Mouse (Mus musculus) CH12.LX (cell line): Measurements from ENCODE around the gene Dhx32. TPM values are rescaled to one million over a fixed set of nuclear protein-coding genes. Genes with fewer than 3 reads are reported as not detected.

Experiments
- DNase-seq: peaks from one replicate; pipeline ENCODE4 v3.0.0-alpha.2; 2013; ENCODE audit errors: extremely low read depth
- H3K27ac ChIP-seq: 2 replicates; pipeline ENCODE4 v1.5.1; 2012; ENCODE audit warnings: low read depth, mild to moderate bottlenecking, control low read depth, moderate library complexity; ENCODE audit not compliant: insufficient read depth
- H3K27me3 ChIP-seq: replicated peaks from 2 replicates; pipeline ENCODE3; 2012; ENCODE audit warnings: inconsistent platforms
- H3K36me3 ChIP-seq, 2 experiments: replicated peaks in 1 of 2; 2 replicates each; pipeline versions ENCODE3 to v1.6.1; 2012; ENCODE audit warnings: inconsistent platforms in 1 of 2, low read length in 1 of 2, mild to moderate bottlenecking in 1 of 2, mixed read lengths in 1 of 2, moderate library complexity in 1 of 2; ENCODE audit not compliant: control insufficient read depth in 1 of 2, insufficient read depth in 1 of 2
- H3K4me1 ChIP-seq, 2 experiments: 2 replicates each; pipeline ENCODE4 v1.6.1; 2012; ENCODE audit warnings: inconsistent platforms in 1 of 2, moderate library complexity in 1 of 2; ENCODE audit not compliant: insufficient read depth in 2 of 2, control insufficient read depth in 1 of 2
- H3K4me2 ChIP-seq: 2 replicates; pipeline ENCODE4 v1.6.1; 2012; ENCODE audit warnings: low read depth, mild to moderate bottlenecking, control low read depth; ENCODE audit not compliant: poor library complexity, insufficient read depth, severe bottlenecking
- H3K4me3 ChIP-seq, 3 experiments: fragments of 150-350 bp in 1 of 3; sonication (generic) in 1 of 3; replicated peaks in 1 of 3; 2 replicates each; pipeline versions ENCODE3 to v1.5.1; 2011 to 2012; ENCODE audit warnings: low read depth in 2 of 3, low read length in 2 of 3, mild to moderate bottlenecking in 2 of 3, moderate library complexity in 2 of 3, control low read depth in 1 of 3, improper control_type of control experiment in 1 of 3, inconsistent platforms in 1 of 3, mixed read lengths in 1 of 3; ENCODE audit not compliant: poor library complexity in 1 of 3
- H3K79me2 ChIP-seq: replicated peaks from 2 replicates; pipeline ENCODE4 v1.6.1; 2012; ENCODE audit warnings: mild to moderate bottlenecking, moderate library complexity; ENCODE audit not compliant: control insufficient read depth, poor library complexity, insufficient read depth, severe bottlenecking; ENCODE audit errors: extremely low read depth
- H3K9ac ChIP-seq: 2 replicates; pipeline ENCODE4 v1.6.1; 2012; ENCODE audit warnings: low read depth, mild to moderate bottlenecking, control low read depth, moderate library complexity; ENCODE audit not compliant: insufficient read depth
- H3K9me3 ChIP-seq: replicated peaks from 2 replicates; pipeline ENCODE3; 2012; ENCODE audit warnings: low read length, inconsistent platforms, mixed read lengths
- E2F4 ChIP-seq: IDR thresholded peaks from 2 replicates; pipeline ENCODE4 v1.6.1; 2011; ENCODE audit warnings: low read depth, low read length, improper control_type of control experiment; ENCODE audit not compliant: insufficient replicate concordance
- EP300 ChIP-seq: IDR thresholded peaks from 2 replicates; pipeline ENCODE4 v1.6.1; 2011; ENCODE audit warnings: low read length, improper control_type of control experiment
- ETS1 ChIP-seq: conservative IDR thresholded peaks from 2 replicates; pipeline ENCODE4 v1.6.1; 2012; ENCODE audit warnings: low read depth, mild to moderate bottlenecking, inconsistent platforms, low read length, improper control_type of control experiment, moderate library complexity
- IRF4 ChIP-seq: IDR thresholded peaks from 2 replicates; pipeline ENCODE4 v1.6.1; 2014; ENCODE audit warnings: low read depth, mild to moderate bottlenecking, inconsistent platforms, low read length, improper control_type of control experiment
- JUN ChIP-seq: IDR thresholded peaks from 2 replicates; pipeline ENCODE4 v1.6.1; 2011; ENCODE audit warnings: low read depth, mild to moderate bottlenecking, low read length, improper control_type of control experiment, moderate library complexity; ENCODE audit not compliant: insufficient read depth
- KAT2A ChIP-seq: IDR thresholded peaks from 2 replicates; pipeline ENCODE4 v1.6.1; 2012; ENCODE audit warnings: low read length, improper control_type of control experiment, inconsistent platforms; ENCODE audit not compliant: insufficient replicate concordance
- MAFK ChIP-seq: IDR thresholded peaks from 2 replicates; pipeline ENCODE4 v1.6.1; 2011; ENCODE audit warnings: low read length, improper control_type of control experiment; ENCODE audit not compliant: insufficient replicate concordance
- MAX ChIP-seq: IDR thresholded peaks from 2 replicates; pipeline ENCODE4 v1.6.1; 2011; ENCODE audit warnings: low read length, improper control_type of control experiment
- MEF2A ChIP-seq: IDR thresholded peaks from 2 replicates; pipeline ENCODE4 v1.6.1; 2014; ENCODE audit warnings: low read depth, mild to moderate bottlenecking, inconsistent platforms, low read length, improper control_type of control experiment, borderline replicate concordance
- NRF1 ChIP-seq: IDR thresholded peaks from 2 replicates; pipeline ENCODE4 v1.6.1; 2014; ENCODE audit warnings: low read depth, mild to moderate bottlenecking, inconsistent platforms, low read length, improper control_type of control experiment, moderate library complexity
- POLR2A ChIP-seq: IDR thresholded peaks from 2 replicates; pipeline ENCODE4 v1.6.1; 2011; ENCODE audit warnings: low read depth, mild to moderate bottlenecking, improper control_type of control experiment, low read length
- RCOR1 ChIP-seq: conservative IDR thresholded peaks from 2 replicates; pipeline ENCODE4 v1.6.1; 2012; ENCODE audit warnings: low read depth, mild to moderate bottlenecking, inconsistent platforms, low read length, improper control_type of control experiment
- SIN3A ChIP-seq: IDR thresholded peaks from 2 replicates; pipeline ENCODE4 v1.6.1; 2012; ENCODE audit warnings: low read length, improper control_type of control experiment, inconsistent platforms
- SMC3 ChIP-seq: IDR thresholded peaks from 2 replicates; pipeline ENCODE4 v1.6.1; 2011; ENCODE audit warnings: low read depth, low read length, improper control_type of control experiment
- TBP ChIP-seq: conservative IDR thresholded peaks from 2 replicates; pipeline ENCODE4 v1.6.1; 2011; ENCODE audit warnings: low read depth, low read length, improper control_type of control experiment
- TCF12 ChIP-seq: IDR thresholded peaks from 2 replicates; pipeline ENCODE4 v1.6.1; 2014; ENCODE audit warnings: low read depth, mild to moderate bottlenecking, inconsistent platforms, low read length, improper control_type of control experiment
- UBTF ChIP-seq: IDR thresholded peaks from 2 replicates; pipeline ENCODE4 v1.6.1; 2012; ENCODE audit warnings: low read depth, mild to moderate bottlenecking, inconsistent platforms, low read length, improper control_type of control experiment, moderate library complexity
- USF2 ChIP-seq: conservative IDR thresholded peaks from 2 replicates; pipeline ENCODE4 v1.6.1; 2011; ENCODE audit warnings: low read depth, low read length, improper control_type of control experiment
- ZKSCAN1 ChIP-seq: IDR thresholded peaks from 2 replicates; pipeline ENCODE4 v1.6.1; 2012; ENCODE audit warnings: low read depth, inconsistent platforms, low read length, improper control_type of control experiment, borderline replicate concordance
- ZMIZ1 ChIP-seq: IDR thresholded peaks from 2 replicates; pipeline ENCODE4 v1.6.1; 2012; ENCODE audit warnings: low read depth, mild to moderate bottlenecking, inconsistent platforms, low read length, improper control_type of control experiment
- ZNF384 ChIP-seq: IDR thresholded peaks from 2 replicates; pipeline ENCODE4 v1.6.1; 2012; ENCODE audit warnings: low read depth, low read length, improper control_type of control experiment, inconsistent platforms
- dilution Hi-C: fragments of 300-500 bp; cut with MboI; formaldehyde crosslinking; loops from 2 replicates; pipeline ENCODE4 v1.14.3; 2020; ENCODE audit warnings: low sequenced_read_pairs; ENCODE audit not compliant: extremely low pct_unique_long_range_greater_than_20kb, extremely low pct_ligation_motif_present
- in situ Hi-C: fragments of 300-500 bp; cut with MboI; formaldehyde crosslinking; loops from 3 replicates; pipeline ENCODE4 v1.14.3; 2019; ENCODE audit warnings: low sequenced_read_pairs, low pct_ligation_motif_present, low pct_unique_long_range_greater_than_20kb, mixed read lengths
- polyA plus RNA-seq: library from polyadenylated mRNA; unstranded; fragments of >175 nt; gene quantifications from 2 replicates; pipeline ENCODE4 v1.2.1, GENCODE M21; 2012; ENCODE audit warnings: low read depth; ENCODE audit not compliant: insufficient read length
- total RNA-seq, 2 experiments: library from RNA; depleted of rRNA; stranded (reverse); fragments of 300-350 nt in 1 of 2; fragments of >200 nt in 1 of 2; gene quantifications; 2 replicates each; pipeline ENCODE4 v1.2.3; 2012 to 2014

The Dhx32 gene
- total and polyA plus RNA-seq, 3 experiments = 16.3 to 20.6 (median 16.9) TPM

- peaks cover 5 to 28% of the 10 kb centered on the region in 2 experiments; a peak in 3 of 4 replicates for H3K4me1 ChIP-seq
- H3K9ac ChIP-seq = no peak overlapping the region
- no peaks in the 10 kb centered on the region for H3K36me3 ChIP-seq
- H3K27ac ChIP-seq = no peak overlapping the region
- H3K4me2 ChIP-seq = no peak overlapping the region
- TF ChIP-seq EP300 (no peak), ZKSCAN1 (no peak), SMC3 (no peak), E2F4 (no peak), ZNF384 (no peak), ETS1 (no peak), TBP (no peak), NRF1 (no peak), USF2 (no peak), ZMIZ1 (no peak), MEF2A (no peak), TCF12 (no peak), KAT2A (no peak), RCOR1 (no peak), SIN3A (no peak), MAX (no peak), POLR2A (no peak), MAFK (no peak), JUN (no peak)
- in situ Hi-C loops (no loop called here), dilution Hi-C loops (no loop called here)
- peaks cover under 1% of the 10 kb centered on the region for H3K9me3 ChIP-seq
- H3K4me3 ChIP-seq = no peak overlapping the region
- peaks cover 3% of the 10 kb centered on the region for H3K27me3 ChIP-seq
- no peaks in the 10 kb centered on the region for H3K79me2 ChIP-seq
- DNase-seq = no peak
Measured at GRCm38 (mm10) chr7:133794720-133795119, 12.2 kb upstream of the Dhx32 start.

DNA sequence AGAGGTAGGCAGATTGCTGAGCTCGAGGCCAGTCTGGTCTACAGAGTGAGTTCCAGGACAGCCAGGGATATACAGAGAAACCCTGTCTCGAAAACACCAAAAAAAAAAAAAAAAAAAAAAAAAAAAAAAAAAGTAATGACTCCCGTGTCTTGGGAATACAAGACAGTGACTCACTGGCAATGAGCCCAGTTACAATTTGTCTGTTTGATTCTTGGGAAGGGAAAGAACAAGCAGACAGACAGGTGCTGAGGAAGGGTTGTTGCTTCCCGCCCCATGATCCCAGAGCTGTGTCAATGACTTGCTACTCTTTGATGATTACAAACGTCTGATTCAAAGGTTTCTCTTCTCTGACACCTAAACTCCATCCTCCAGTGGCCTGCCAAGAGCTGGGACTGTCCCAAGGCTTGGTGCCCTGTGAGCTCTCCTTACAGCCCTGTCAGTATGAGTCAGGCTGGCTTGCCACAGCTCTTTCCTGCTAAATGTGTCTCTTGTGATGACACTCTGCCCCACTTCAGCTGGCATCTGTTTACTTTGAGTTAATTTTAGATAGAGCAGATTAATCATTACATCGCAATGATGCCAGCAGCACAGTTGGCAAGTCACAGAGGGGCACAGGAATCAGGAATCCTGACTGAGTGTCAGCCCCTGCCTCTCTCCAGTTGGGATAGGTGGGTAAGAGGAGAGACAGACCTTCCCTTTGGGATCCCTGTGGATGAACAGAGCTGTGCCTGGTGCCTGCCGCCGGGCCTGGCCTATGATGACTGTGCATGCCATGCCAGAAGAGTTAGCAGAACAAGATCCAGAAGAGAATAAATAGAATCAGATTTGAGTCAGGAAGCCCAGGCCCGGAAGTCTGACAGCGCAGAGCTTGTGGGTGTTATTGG is 11.0 kb upstream of the Dhx32 start:
- Histone ChIP-seq H3K4me3 (no peak overlapping the region), H3K36me3 (no peaks in the 10 kb centered on the region), H3K79me2 (no peaks in the 10 kb centered on the region), H3K4me2 (peak overlapping the region; percentile 5; the same call in 1 of the 2 replicates), H3K9me3 (peaks cover 6% of the 10 kb centered on the region), H3K4me1 (peaks cover 5 to 29% of the 10 kb centered on the region in 2 experiments; a peak in 3 of 4 replicates), H3K27me3 (no peaks in the 10 kb centered on the region), H3K27ac (no peak overlapping the region), H3K9ac (no peak overlapping the region)
- TF ChIP-seq UBTF = no peak
- peak; percentile 34; the same call in 1 of the 2 replicates for TF ChIP-seq IRF4
- no peak for TF ChIP-seq MAX
- TF ChIP-seq ZNF384 = peak; percentile 81
- peak; percentile 42; the same call in 1 of the 2 replicates for TF ChIP-seq ETS1
- in situ Hi-C loops (no loop called here), dilution Hi-C loops (no loop called here)
- DNase-seq = peak; percentile 69
